Mouse (Mus musculus) liver, postnatal 0 days (tissue): ENCODE data around the gene Psip1.

ENCODE experiments used
- CTCF ChIP-seq: sonication (generic); IDR thresholded peaks from 2 replicates; pipeline ENCODE4 v1.5.1; 2016; ENCODE audit warnings: antibody characterized with exemption, low read depth
- EP300 ChIP-seq: IDR thresholded peaks from 2 replicates; pipeline ENCODE4 v1.6.1; 2016; ENCODE audit warnings: antibody characterized with exemption, low read depth, mild to moderate bottlenecking

DNA sequence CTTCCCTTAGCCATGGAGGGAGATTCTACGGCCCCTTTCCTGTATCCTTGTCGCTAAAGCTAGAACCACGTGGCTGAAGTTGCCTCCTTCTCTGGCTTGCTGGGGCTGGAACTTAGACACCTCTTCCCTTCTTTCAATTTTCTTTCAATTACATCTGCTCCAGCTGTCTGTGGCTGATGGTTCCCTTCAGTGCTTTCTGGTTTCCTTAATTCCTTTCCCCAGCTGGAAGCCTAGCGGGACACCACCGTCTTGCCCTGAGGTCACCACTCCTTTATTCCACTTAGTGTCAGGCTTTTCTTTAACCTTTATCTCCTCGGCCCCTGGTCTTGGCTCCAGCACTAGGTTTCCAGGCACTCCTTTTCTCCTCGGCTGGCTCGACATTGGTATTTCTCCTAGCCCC lies 24.8 kb upstream of the Psip1 start:
- TF ChIP-seq CTCF (no peak), EP300 (no peak)
